Mouse (Mus musculus): ENCODE data around the gene Slc9a8. TPM values are rescaled to one million over a fixed set of nuclear protein-coding genes. Genes with fewer than 3 reads are reported as not detected.
A peak's percentile ranks its signal among the peaks of the same experiment; 100 is the strongest.

Gene Slc9a8
- polyA plus RNA-seq, 1 experiment, result 23.4 TPM

DNA sequence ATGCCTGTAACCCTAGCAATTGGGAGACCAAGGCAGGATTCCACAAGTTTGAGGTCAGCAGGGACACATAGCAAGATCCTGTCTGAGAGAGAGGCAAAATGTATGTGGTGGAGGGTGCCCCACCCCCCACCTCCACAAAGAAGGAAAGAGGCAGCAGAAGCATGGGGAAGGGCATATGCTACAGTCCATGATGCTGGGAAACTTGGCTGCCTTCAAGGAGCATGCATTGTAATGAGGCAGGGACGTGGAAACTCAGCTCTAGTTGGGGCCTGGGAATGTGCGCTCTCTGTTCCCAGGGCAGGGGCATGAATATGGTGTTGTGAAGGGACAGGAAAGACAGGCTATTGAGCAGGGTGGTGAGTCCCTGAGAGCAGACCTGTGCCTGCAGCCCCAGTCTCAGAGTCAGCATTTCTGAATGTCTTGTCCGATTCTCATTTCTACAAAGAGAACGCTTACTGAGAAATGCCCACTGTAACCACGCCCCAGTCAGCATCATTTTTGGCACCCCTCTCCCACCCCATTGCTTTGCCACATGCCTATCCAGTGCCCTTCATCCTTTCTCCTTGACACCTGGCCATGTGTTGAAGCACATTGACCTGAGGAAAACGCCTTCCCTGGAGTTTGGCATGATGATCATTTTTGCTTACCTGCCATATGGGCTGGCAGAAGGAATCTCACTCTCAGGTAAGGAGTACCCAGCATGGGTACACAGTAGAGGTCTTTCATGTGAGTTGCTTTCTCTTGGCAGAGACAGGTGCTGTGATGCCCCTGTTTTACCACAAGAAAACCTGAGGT, 37.8 kb downstream of the Slc9a8 start:
- H3K4me3 ChIP-seq (ENCODE audit: insufficient read depth, low read length), result no peak overlapping the region
- no peak overlapping the region for H3K27ac ChIP-seq (ENCODE audit: insufficient read depth, low read depth, low read length)
- peaks cover 11% of the 10 kb centered on the region for H3K4me1 ChIP-seq (ENCODE audit: control insufficient read depth, insufficient read depth, low read length)
- TF ChIP-seq POLR2A (IDR thresholded peaks at IDR 0.05; ENCODE audit: borderline replicate concordance, low read depth, low read length) (no peak), CTCF (IDR thresholded peaks at IDR 0.05; ENCODE audit: low read depth, low read length) (no peak)

GRCm38 (mm10) chr2:167462954-167463353, 41.4 kb downstream of the Slc9a8 start:
- peaks cover 20% of the 10 kb centered on the region for H3K4me1 ChIP-seq (ENCODE audit: control insufficient read depth, insufficient read depth, low read length)
- TF ChIP-seq POLR2A (IDR thresholded peaks at IDR 0.05; ENCODE audit: borderline replicate concordance, low read depth, low read length) (no peak), CTCF (IDR thresholded peaks at IDR 0.05; ENCODE audit: low read depth, low read length) (peak; percentile 80)
- H3K4me3 ChIP-seq (ENCODE audit: insufficient read depth, low read length), result no peak overlapping the region
- H3K27ac ChIP-seq (ENCODE audit: insufficient read depth, low read depth, low read length), result no peak overlapping the region

DNA sequence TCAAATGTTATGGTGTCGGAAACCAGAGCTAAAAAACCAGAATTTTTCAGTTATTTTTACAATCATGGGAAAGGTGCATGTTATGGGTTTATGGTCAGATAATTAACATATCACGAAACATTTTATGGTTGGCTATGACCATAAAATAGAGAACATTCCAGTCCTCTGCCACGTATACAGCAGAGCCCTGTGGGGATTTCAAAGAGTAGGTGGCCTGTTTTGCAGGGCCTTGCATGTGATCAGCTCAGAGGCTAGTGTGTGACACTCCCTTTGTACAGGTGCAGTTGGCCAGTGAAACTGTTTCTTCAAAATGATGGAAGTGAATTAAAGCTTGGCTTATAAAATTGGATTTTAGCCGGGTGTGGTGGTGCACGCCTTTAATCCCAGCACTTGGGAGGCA, 42.3 kb downstream of the Slc9a8 start:
- H3K4me1 ChIP-seq (ENCODE audit: control insufficient read depth, insufficient read depth, low read length), result peaks cover 25% of the 10 kb centered on the region
- H3K27ac ChIP-seq (ENCODE audit: insufficient read depth, low read depth, low read length), result no peak overlapping the region
- no peak for TF ChIP-seq CTCF (IDR thresholded peaks at IDR 0.05; ENCODE audit: low read depth, low read length)
- TF ChIP-seq POLR2A (IDR thresholded peaks at IDR 0.05; ENCODE audit: borderline replicate concordance, low read depth, low read length), result no peak
- no peak overlapping the region for H3K4me3 ChIP-seq (ENCODE audit: insufficient read depth, low read length)

GRCm38 (mm10) chr2:167465951-167466350, 44.4 kb downstream of the Slc9a8 start:
- Histone ChIP-seq H3K4me1 (ENCODE audit: control insufficient read depth, insufficient read depth, low read length) (peaks cover 25% of the 10 kb centered on the region), H3K27ac (ENCODE audit: insufficient read depth, low read depth, low read length) (no peak overlapping the region), H3K4me3 (ENCODE audit: insufficient read depth, low read length) (no peak overlapping the region)
- TF ChIP-seq POLR2A (IDR thresholded peaks at IDR 0.05; ENCODE audit: borderline replicate concordance, low read depth, low read length) (no peak), CTCF (IDR thresholded peaks at IDR 0.05; ENCODE audit: low read depth, low read length) (no peak)

GRCm38 (mm10) chr2:167467214-167467613, 45.7 kb downstream of the Slc9a8 start:
- H3K4me3 ChIP-seq (ENCODE audit: insufficient read depth, low read length), result no peak overlapping the region
- peak overlapping the region; percentile 83 for H3K27ac ChIP-seq (ENCODE audit: insufficient read depth, low read depth, low read length)
- peaks cover 25% of the 10 kb centered on the region for H3K4me1 ChIP-seq (ENCODE audit: control insufficient read depth, insufficient read depth, low read length)
- no peak for TF ChIP-seq CTCF (IDR thresholded peaks at IDR 0.05; ENCODE audit: low read depth, low read length)
- no peak for TF ChIP-seq POLR2A (IDR thresholded peaks at IDR 0.05; ENCODE audit: borderline replicate concordance, low read depth, low read length)

DNA sequence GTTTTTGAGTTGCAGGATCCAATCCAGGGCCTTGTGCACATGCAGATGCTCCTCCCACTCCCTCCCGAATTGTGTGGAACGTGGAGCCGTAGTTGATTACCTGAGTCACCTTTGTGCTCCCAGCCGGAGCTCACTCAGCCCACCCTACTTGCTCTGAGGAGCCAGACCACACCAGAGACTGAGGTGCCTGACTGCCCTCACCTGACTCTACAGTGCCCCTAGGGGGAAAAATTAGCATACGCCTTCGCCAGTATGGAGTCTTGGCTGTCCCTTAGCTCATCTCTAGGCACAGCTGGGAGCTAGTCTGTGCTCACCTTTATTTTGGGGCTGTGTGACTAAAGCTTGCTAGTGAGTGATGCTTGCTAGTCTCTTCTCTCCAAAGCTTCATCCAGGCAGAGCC, 46.9 kb downstream of the Slc9a8 start:
- no peak for TF ChIP-seq CTCF (IDR thresholded peaks at IDR 0.05; ENCODE audit: low read depth, low read length)
- TF ChIP-seq POLR2A (IDR thresholded peaks at IDR 0.05; ENCODE audit: borderline replicate concordance, low read depth, low read length), result no peak
- no peak overlapping the region for H3K4me3 ChIP-seq (ENCODE audit: insufficient read depth, low read length)
- H3K4me1 ChIP-seq (ENCODE audit: control insufficient read depth, insufficient read depth, low read length), result peaks cover 25% of the 10 kb centered on the region
- H3K27ac ChIP-seq (ENCODE audit: insufficient read depth, low read depth, low read length), result peak overlapping the region; percentile 83; the same call in 1 of the 2 replicates

DNA sequence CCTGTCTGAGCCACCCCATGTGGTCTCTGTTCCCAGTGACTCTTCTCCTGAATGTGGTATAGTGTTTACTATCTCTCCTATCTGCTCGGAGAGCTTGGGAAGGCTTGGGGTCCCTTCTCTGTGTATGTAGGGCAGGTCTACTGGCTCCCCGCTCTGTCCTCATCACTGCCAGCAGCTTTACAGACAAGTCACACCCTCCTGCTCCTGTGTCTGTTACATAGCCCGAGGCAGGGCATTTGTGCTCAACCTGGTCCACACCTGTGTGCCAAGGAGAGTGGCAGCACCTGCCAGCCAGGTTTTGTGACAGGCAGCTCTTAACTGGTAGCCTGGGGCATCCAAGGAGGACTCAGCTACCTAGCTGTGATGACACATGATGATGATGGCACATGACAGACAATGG, 49.1 kb downstream of the Slc9a8 start:
- TF ChIP-seq POLR2A (IDR thresholded peaks at IDR 0.05; ENCODE audit: borderline replicate concordance, low read depth, low read length), result no peak
- TF ChIP-seq CTCF (IDR thresholded peaks at IDR 0.05; ENCODE audit: low read depth, low read length), result no peak
- Histone ChIP-seq H3K27ac (ENCODE audit: insufficient read depth, low read depth, low read length) (no peak overlapping the region), H3K4me1 (ENCODE audit: control insufficient read depth, insufficient read depth, low read length) (peaks cover 27% of the 10 kb centered on the region), H3K4me3 (ENCODE audit: insufficient read depth, low read length) (no peak overlapping the region)

DNA sequence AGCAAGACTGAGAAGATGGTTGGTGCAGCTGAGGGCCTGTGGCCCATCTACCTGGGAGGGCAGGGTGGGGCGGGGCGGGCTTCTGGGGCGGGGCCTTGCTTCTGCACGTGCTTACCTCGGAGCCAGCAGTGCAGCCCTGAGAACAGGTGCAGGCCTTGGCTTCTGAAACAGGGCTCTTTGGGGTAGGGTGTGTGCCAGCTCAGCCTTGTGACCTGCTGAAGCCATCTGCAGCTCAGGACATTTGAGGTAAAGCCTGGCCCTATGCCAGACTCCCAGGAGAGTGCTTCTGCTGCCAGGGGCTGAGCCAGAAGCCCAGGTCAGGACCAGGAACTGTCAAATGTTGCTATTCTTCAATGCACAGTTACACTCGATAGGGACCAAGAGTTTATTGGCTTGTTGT, 50.1 kb downstream of the Slc9a8 start:
- H3K4me3 ChIP-seq (ENCODE audit: insufficient read depth, low read length), result no peak overlapping the region
- no peak for TF ChIP-seq POLR2A (IDR thresholded peaks at IDR 0.05; ENCODE audit: borderline replicate concordance, low read depth, low read length)
- no peak for TF ChIP-seq CTCF (IDR thresholded peaks at IDR 0.05; ENCODE audit: low read depth, low read length)
- H3K4me1 ChIP-seq (ENCODE audit: control insufficient read depth, insufficient read depth, low read length), result peaks cover 28% of the 10 kb centered on the region
- no peak overlapping the region for H3K27ac ChIP-seq (ENCODE audit: insufficient read depth, low read depth, low read length)

DNA sequence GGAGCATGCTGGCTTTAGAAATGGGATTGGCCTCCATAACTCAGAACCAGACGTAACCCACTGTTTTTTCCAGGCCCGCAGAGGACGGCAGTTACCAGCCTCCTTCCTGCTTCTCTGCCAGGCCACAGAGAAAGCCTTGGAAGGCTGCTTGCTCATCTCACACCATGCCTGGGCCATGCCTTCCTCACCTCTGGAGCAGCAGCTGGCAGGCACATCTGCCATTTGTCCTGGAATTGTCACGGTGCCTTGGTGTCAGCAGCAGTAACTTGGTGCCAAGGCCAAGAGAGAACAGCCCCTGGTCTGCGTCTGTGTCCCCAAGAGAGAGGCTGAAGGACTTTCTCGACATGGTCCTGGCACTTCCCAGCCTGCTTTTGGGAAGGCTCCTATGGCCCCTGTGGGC, 52.7 kb downstream of the Slc9a8 start:
- H3K4me1 ChIP-seq (ENCODE audit: control insufficient read depth, insufficient read depth, low read length), result peaks cover 23% of the 10 kb centered on the region
- TF ChIP-seq CTCF (IDR thresholded peaks at IDR 0.05; ENCODE audit: low read depth, low read length) (no peak), POLR2A (IDR thresholded peaks at IDR 0.05; ENCODE audit: borderline replicate concordance, low read depth, low read length) (no peak)
- H3K4me3 ChIP-seq (ENCODE audit: insufficient read depth, low read length), result no peak overlapping the region
- H3K27ac ChIP-seq (ENCODE audit: insufficient read depth, low read depth, low read length), result no peak overlapping the region

- no peak overlapping the region for H3K4me3 ChIP-seq (ENCODE audit: insufficient read depth, low read length)
- peaks cover 23% of the 10 kb centered on the region for H3K4me1 ChIP-seq (ENCODE audit: control insufficient read depth, insufficient read depth, low read length)
Measured at GRCm38 (mm10) chr2:167475596-167475995, 54.1 kb downstream of the Slc9a8 start.

More at GRCm38 (mm10) chr2:167475596-167475995, 54.1 kb downstream of the Slc9a8 start:
- no peak for TF ChIP-seq CTCF (IDR thresholded peaks at IDR 0.05; ENCODE audit: low read depth, low read length)
- TF ChIP-seq POLR2A (IDR thresholded peaks at IDR 0.05; ENCODE audit: borderline replicate concordance, low read depth, low read length), result no peak
- H3K27ac ChIP-seq (ENCODE audit: insufficient read depth, low read depth, low read length), result 0 out of 2 replicates have a peak overlapping the region, but pooled peaks have one; percentile 78
